19 mouse cellular contexts compared by ENCODE assay signal in the genomic region with DNA sequence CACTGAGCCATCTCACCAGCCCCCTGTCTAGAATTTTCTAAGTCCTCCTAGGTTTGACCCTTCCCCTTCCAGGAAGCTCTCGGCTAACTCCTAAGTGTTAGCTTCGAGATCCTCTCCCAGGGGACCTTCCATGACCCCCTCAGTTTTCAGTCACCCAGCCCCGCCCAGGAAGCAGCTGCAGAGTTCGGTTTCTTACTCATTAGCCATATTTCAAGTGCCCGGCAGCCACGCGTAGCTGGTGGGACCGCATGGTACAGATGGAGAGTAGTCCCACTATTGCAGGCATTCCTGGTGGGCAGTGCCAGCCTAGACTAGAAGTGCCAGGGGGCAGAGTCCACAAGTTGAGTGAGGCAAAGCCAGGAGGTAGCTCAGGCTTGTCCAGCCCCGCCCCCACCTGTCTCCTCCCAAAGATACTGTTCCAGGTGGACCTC. TPM values are rescaled to one million over a fixed set of nuclear protein-coding genes. Genes with fewer than 3 reads are reported as not detected.
DNase-seq lines count a peak whose midpoint lies in the region; ATAC-seq and TF ChIP-seq lines count a peak whose summit lies in the region.
"Had no signal": no experiment of that assay in that cellular context is flagged by ENCODE, and none has a peak within 500 bp of the region (broad histone marks: within the 10 kb centered on the region; RNA-seq: fewer than 3 reads in every experiment).

No protein-coding gene starts in this region.

- H3K4me1 ChIP-seq in lung, postnatal 0 days (ENCODE audit: insufficient read depth, low read depth, low read length): no peaks in the 10 kb centered on the region
- H3K4me1 ChIP-seq in CH12.LX (ENCODE audit: control insufficient read depth in 1 of 2, insufficient read depth in 2 of 2): peaks cover 28 to 50% of the 10 kb centered on the region in 2 experiments

- in situ Hi-C loops in CH12.LX (cut with MboI; ENCODE audit: low pct_ligation_motif_present, low pct_unique_long_range_greater_than_20kb, low sequenced_read_pairs): no loop called here

- no peaks in the 10 kb centered on the region for H3K79me2 ChIP-seq in CH12.LX (replicated peaks; ENCODE audit: control insufficient read depth, extremely low read depth, insufficient read depth, poor library complexity, severe bottlenecking)

- TF ChIP-seq EP300 in lung, postnatal 0 days (IDR thresholded peaks at IDR 0.05): no peak
- TF ChIP-seq EP300 in CH12.LX (IDR thresholded peaks at IDR 0.05; ENCODE audit: low read length): peak; percentile 76

- H3K9ac ChIP-seq in lung, postnatal 0 days (replicated peaks; ENCODE audit: low read depth): no peak overlapping the region
- no peak overlapping the region for H3K9ac ChIP-seq in CH12.LX (ENCODE audit: insufficient read depth, low read depth)
- H3K9ac ChIP-seq: forebrain, embryonic 12.5 days; limb, embryonic 15.5 days; neural tube, embryonic 12.5 days had no signal

- DNase-seq in lung, postnatal 0 days (ENCODE audit: low spot score): no peak
- DNase-seq in lung, postnatal 4 days: no peak
- peak; percentile 98 for DNase-seq in CH12.LX (ENCODE audit: extremely low read depth)
- DNase-seq in kidney, adult 8-10 months: peak; percentile 61 to 66
- peak; percentile 57 to 77 for DNase-seq in kidney, postnatal 4 days
- DNase-seq in frontal cortex, postnatal 10 days (ENCODE audit: low spot score in 2 of 2): no peak
- DNase-seq in ovary, postnatal 14 days (ENCODE audit: low spot score): no peak
- DNase-seq in heart, adult 9 months (ENCODE audit: low spot score in 2 of 2): no peak
- DNase-seq: cerebellum, adult 2 months; gastrocnemius, postnatal 10 days; heart, adult 2 months; right cerebral cortex, adult 18-20 months had no signal

- ATAC-seq in lung, postnatal 0 days: peak; percentile 13; the same call in 1 of the 2 replicates

- H3K4me2 ChIP-seq in lung, postnatal 0 days (replicated peaks; ENCODE audit: low read depth, low read length): no peak overlapping the region
- H3K4me2 ChIP-seq in CH12.LX (ENCODE audit: insufficient read depth, low read depth, poor library complexity, severe bottlenecking): peak overlapping the region; percentile 68
- H3K4me2 ChIP-seq: forebrain, embryonic 12.5 days; limb, embryonic 15.5 days; neural tube, embryonic 12.5 days had no signal

- dilution Hi-C loops in CH12.LX (cut with MboI; ENCODE audit: extremely low pct_ligation_motif_present, extremely low pct_unique_long_range_greater_than_20kb, low sequenced_read_pairs): no loop called here

- no peak overlapping the region for H3K27ac ChIP-seq in lung, postnatal 0 days (ENCODE audit: low read length)
- H3K27ac ChIP-seq in CH12.LX (ENCODE audit: insufficient read depth, low read depth): peak overlapping the region; percentile 80
- H3K27ac ChIP-seq: embryonic facial prominence, embryonic 10.5 days; forebrain, embryonic 12.5 days; heart, adult 2 months; limb, embryonic 15.5 days; midbrain, embryonic 10.5 days; neural tube, embryonic 12.5 days had no signal

- H3K9me3 ChIP-seq in lung, postnatal 0 days (ENCODE audit: low read length): no peaks in the 10 kb centered on the region
- H3K9me3 ChIP-seq in CH12.LX (replicated peaks; ENCODE audit: low read length): no peaks in the 10 kb centered on the region
- H3K9me3 ChIP-seq: embryonic facial prominence, embryonic 10.5 days; forebrain, embryonic 12.5 days; limb, embryonic 15.5 days; midbrain, embryonic 10.5 days; neural tube, embryonic 12.5 days had no signal

- TF ChIP-seq POLR2A in CH12.LX (IDR thresholded peaks at IDR 0.05; ENCODE audit: low read depth, low read length): peak; percentile 74

- no peak overlapping the region for H3K4me3 ChIP-seq in lung, postnatal 0 days (ENCODE audit: low read depth, low read length)
- H3K4me3 ChIP-seq in CH12.LX (replicated peaks in 1 of 3; ENCODE audit: low read depth in 2 of 3, low read length in 2 of 3, poor library complexity in 1 of 3): peak overlapping the region in 1 of 3 experiments; percentile 19
- H3K4me3 ChIP-seq: embryonic facial prominence, embryonic 10.5 days; forebrain, embryonic 12.5 days; heart, adult 2 months; limb, embryonic 15.5 days; midbrain, embryonic 10.5 days; neural tube, embryonic 12.5 days had no signal

- H3K27me3 ChIP-seq in lung, postnatal 0 days (replicated peaks; ENCODE audit: insufficient read depth, low read length): no peaks in the 10 kb centered on the region
- H3K27me3 ChIP-seq in CH12.LX (replicated peaks): no peaks in the 10 kb centered on the region

- no peaks in the 10 kb centered on the region for H3K36me3 ChIP-seq in lung, postnatal 0 days (ENCODE audit: insufficient read depth, low read length)
- H3K36me3 ChIP-seq in CH12.LX (replicated peaks in 1 of 2; ENCODE audit: control insufficient read depth in 1 of 2, insufficient read depth in 1 of 2, low read length in 1 of 2): peaks cover 0 to 2% of the 10 kb centered on the region in 2 experiments
- H3K36me3 ChIP-seq: embryonic facial prominence, embryonic 10.5 days; forebrain, embryonic 12.5 days; limb, embryonic 15.5 days; midbrain, embryonic 10.5 days; neural tube, embryonic 12.5 days had no signal

- TF ChIP-seq RAD21 in CH12.LX (IDR thresholded peaks at IDR 0.05; ENCODE audit: low read depth, low read length): no peak

- 35% methylated on average over 9 of the region's 9 CpGs for WGBS in lung, postnatal 0 days

- no peak for TF ChIP-seq CTCF in lung, postnatal 0 days (IDR thresholded peaks at IDR 0.05)
- TF ChIP-seq CTCF in CH12.LX (conservative IDR thresholded peaks at IDR 0.05 in 1 of 2, IDR thresholded peaks at IDR 0.05 in 1 of 2; ENCODE audit: low read depth in 2 of 2, low read length in 2 of 2): no peak

TF ChIP-seq in CH12.LX, 34 proteins besides CTCF, POLR2A, EP300 and RAD21:
- TF ChIP-seq NELFE (IDR thresholded peaks at IDR 0.05; ENCODE audit: low read depth, low read length) (peak; percentile 25; the same call in 1 of the 2 replicates), USF1 (IDR thresholded peaks at IDR 0.05; ENCODE audit: low read depth, low read length) (no peak), MEF2A (IDR thresholded peaks at IDR 0.05; ENCODE audit: borderline replicate concordance, low read depth, low read length) (peak; percentile 70), RCOR1 (conservative IDR thresholded peaks at IDR 0.05; ENCODE audit: low read depth, low read length) (no peak; the same call in 1 of the 2 replicates), KAT2A (IDR thresholded peaks at IDR 0.05; ENCODE audit: insufficient replicate concordance, low read length) (peak; percentile 77), ZKSCAN1 (IDR thresholded peaks at IDR 0.05; ENCODE audit: borderline replicate concordance, low read depth, low read length) (no peak), TCF12 (IDR thresholded peaks at IDR 0.05; ENCODE audit: low read depth, low read length) (peak; percentile 95), TBP (conservative IDR thresholded peaks at IDR 0.05; ENCODE audit: low read depth, low read length) (peak; percentile 97), ELF1 (IDR thresholded peaks at IDR 0.05; ENCODE audit: low read depth, low read length) (peak; percentile 79; the same call in 1 of the 2 replicates), ZC3H11A (IDR thresholded peaks at IDR 0.05; ENCODE audit: low read depth, low read length) (no peak), ETS1 (conservative IDR thresholded peaks at IDR 0.05; ENCODE audit: low read depth, low read length) (peak; percentile 95), IRF4 (IDR thresholded peaks at IDR 0.05; ENCODE audit: low read depth, low read length) (peak; percentile 92), ZNF384 (IDR thresholded peaks at IDR 0.05; ENCODE audit: low read depth, low read length) (peak; percentile 62), MXI1 (IDR thresholded peaks at IDR 0.05; ENCODE audit: low read depth, low read length) (peak; percentile 97), MAFK (IDR thresholded peaks at IDR 0.05; ENCODE audit: insufficient replicate concordance, low read length) (peak; percentile 28; the same call in 1 of the 2 replicates), PAX5 (IDR thresholded peaks at IDR 0.05; ENCODE audit: low read length) (no peak), MAZ (IDR thresholded peaks at IDR 0.05; ENCODE audit: low read depth, low read length) (peak; percentile 94), SIN3A (IDR thresholded peaks at IDR 0.05; ENCODE audit: low read length) (peak; percentile 98), MYC (IDR thresholded peaks at IDR 0.05; ENCODE audit: low read depth, low read length) (peak; percentile 96), BHLHE40 (IDR thresholded peaks at IDR 0.05; ENCODE audit: low read depth, low read length) (peak; percentile 76), CHD2 (IDR thresholded peaks at IDR 0.05; ENCODE audit: low read length) (peak; percentile 76; the same call in 1 of the 2 replicates), UBTF (IDR thresholded peaks at IDR 0.05; ENCODE audit: low read depth, low read length) (no peak), JUN (IDR thresholded peaks at IDR 0.05; ENCODE audit: insufficient read depth, low read depth, low read length) (0 out of 2 replicates have a peak, but pooled peaks have one; percentile 2), MAX (IDR thresholded peaks at IDR 0.05; ENCODE audit: low read length) (peak; percentile 98)

RNA-seq across cellular contexts. Expression of a gene that starts 6.9 kb away (rescaled TPM):
- 31.4 and 33.8 TPM in 2 replicates for polyA plus RNA-seq in lung, postnatal 0 days (2015; fragmentation: Nextera tagmentation; extraction: Ambion mirVana)
- total RNA-seq in CH12.LX (2012; rRNA removed): 80.2 and 91.6 TPM in 2 replicates
- total RNA-seq in CH12.LX (2014; rRNA removed): 75.9 and 87.8 TPM in 2 replicates
- polyA plus RNA-seq in CH12.LX (2012; ENCODE audit: insufficient read length, low read depth): 77.7 and 81.2 TPM in 2 replicates

RNA-seq across cellular contexts. Expression of a gene that starts 22.4 kb away (rescaled TPM):
- polyA plus RNA-seq in lung, postnatal 0 days (2015; fragmentation: Nextera tagmentation; extraction: Ambion mirVana): 3.5 and 4.9 TPM in 2 replicates
- total RNA-seq in CH12.LX (2012; rRNA removed) (1.3 and 1.8 TPM in 2 replicates), CH12.LX (2014; rRNA removed) (0.51 and 0.70 TPM in 2 replicates)
- 6.4 and 12.8 TPM in 2 replicates for polyA plus RNA-seq in CH12.LX (2012; ENCODE audit: insufficient read length, low read depth)
- total RNA-seq: hematopoietic stem cell, adult 5-6 weeks; monocyte, adult 5-6 weeks had no signal

RNA-seq across cellular contexts. Expression of a gene that starts 40.0 kb away (rescaled TPM):
- 85.7 and 92.9 TPM in 2 replicates for polyA plus RNA-seq in lung, postnatal 0 days (2015; fragmentation: Nextera tagmentation; extraction: Ambion mirVana)
- total RNA-seq in CH12.LX (2012; rRNA removed) (246 and 263 TPM in 2 replicates), CH12.LX (2014; rRNA removed) (245 and 277 TPM in 2 replicates)
- 196 and 213 TPM in 2 replicates for polyA plus RNA-seq in CH12.LX (2012; ENCODE audit: insufficient read length, low read depth)

RNA-seq across cellular contexts. Expression of a gene that starts 51.2 kb away (rescaled TPM):
- 58.6 and 59.9 TPM in 2 replicates for polyA plus RNA-seq in lung, postnatal 0 days (2015; fragmentation: Nextera tagmentation; extraction: Ambion mirVana)
- 59.9 and 70.0 TPM in 2 replicates for total RNA-seq in CH12.LX (2012; rRNA removed)
- total RNA-seq in CH12.LX (2014; rRNA removed): 46.6 and 53.8 TPM in 2 replicates
- 57.9 and 60.0 TPM in 2 replicates for polyA plus RNA-seq in CH12.LX (2012; ENCODE audit: insufficient read length, low read depth)

RNA-seq across cellular contexts. Expression of a gene that starts 52.1 kb away (rescaled TPM):
- polyA plus RNA-seq in lung, postnatal 0 days (2015; fragmentation: Nextera tagmentation; extraction: Ambion mirVana): 99.1 and 113 TPM in 2 replicates
- 249 and 250 TPM in 2 replicates for total RNA-seq in CH12.LX (2012; rRNA removed)
- 123 and 141 TPM in 2 replicates for total RNA-seq in CH12.LX (2014; rRNA removed)
- polyA plus RNA-seq in CH12.LX (2012; ENCODE audit: insufficient read length, low read depth): 455 and 516 TPM in 2 replicates

Comparison
In these comparisons a context has a peak if more than half of its experiments do, and no peak if none do; other contexts are left out.
1. DNase-seq: peak in CH12.LX (single experiment), kidney, adult 8-10 months (2 of 2) and kidney, postnatal 4 days (2 of 2); none in lung, postnatal 0 days (single experiment), lung, postnatal 4 days (0 of 2), frontal cortex, postnatal 10 days (0 of 2), ovary, postnatal 14 days (single experiment) and heart, adult 9 months (0 of 2).